Mouse (Mus musculus) spleen, postnatal 36 days (tissue): Measurements from ENCODE around the gene Etv2.

ENCODE experiments used
- DNase-seq, 2 experiments: peaks; one replicate each; pipeline ENCODE4 v3.0.0; 2022; ENCODE audit warnings: low spot score in 2 of 2, mixed read lengths in 1 of 2

The Etv2 gene

GRCm38 (mm10) chr7:30613529-30614112, 22.0 kb downstream of the Etv2 start:
- DNase-seq, result peak; percentile 21 to 43

GRCm38 (mm10) chr7:30612654-30613402, 22.8 kb downstream of the Etv2 start, which contains the start of gene Upk1a:
Gene Upk1a, minus strand, starts transcription at chr7:30612847.
- no peak for DNase-seq

GRCm38 (mm10) chr7:30610043-30610442, 25.6 kb downstream of the Etv2 start:
- no peak for DNase-seq

DNA sequence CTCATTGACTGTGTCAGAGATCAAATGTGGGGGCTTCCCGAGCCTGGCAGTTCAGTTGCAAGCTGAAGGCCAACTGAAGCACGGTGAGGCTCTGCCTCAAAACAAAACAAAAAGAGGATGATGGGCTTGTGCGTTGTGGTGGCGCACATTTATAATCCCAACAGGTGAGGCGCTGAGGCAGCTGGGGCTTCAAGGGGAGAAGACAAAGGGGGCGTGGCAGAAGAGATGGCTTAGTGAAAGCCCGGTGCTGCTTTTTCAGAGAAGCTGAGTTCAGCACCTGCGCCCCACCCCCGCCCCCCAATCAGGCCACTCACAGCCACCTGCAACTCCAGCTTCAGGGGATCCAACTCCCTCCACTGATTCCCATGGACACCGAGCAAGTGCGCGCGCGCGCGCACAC, 27.2 kb downstream of the Etv2 start:
- DNase-seq, result no peak

DNA sequence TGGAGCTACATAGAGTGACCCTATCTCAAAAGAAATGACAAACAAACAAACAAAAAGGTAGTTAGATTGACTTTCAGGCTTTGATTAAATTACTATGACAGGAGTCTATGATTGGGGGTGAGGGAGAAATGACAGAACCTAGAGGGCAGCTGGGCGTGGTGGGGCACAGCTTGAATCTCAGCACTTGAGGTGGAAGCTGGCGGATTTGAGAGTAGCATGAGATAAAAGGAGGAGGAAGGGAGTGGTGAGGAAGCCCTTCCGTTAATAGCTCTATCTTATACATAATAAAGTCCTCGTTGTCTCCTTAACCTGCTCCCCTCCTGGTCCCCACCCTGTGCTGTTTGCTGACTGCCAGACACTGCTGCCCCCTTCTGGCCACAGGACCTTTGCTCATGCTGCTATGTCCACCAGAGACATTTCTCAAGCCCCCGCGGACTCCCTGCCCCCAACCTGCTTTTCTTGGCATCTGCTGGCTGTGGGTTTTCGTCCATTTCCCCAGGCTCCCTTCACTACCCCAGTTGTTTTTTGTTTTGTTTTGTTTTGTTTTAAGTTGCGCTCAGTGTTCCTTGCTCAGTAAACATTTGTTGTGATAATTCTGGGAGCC, 27.8 kb downstream of the Etv2 start:
- DNase-seq, result peak; percentile 57 to 64

DNA sequence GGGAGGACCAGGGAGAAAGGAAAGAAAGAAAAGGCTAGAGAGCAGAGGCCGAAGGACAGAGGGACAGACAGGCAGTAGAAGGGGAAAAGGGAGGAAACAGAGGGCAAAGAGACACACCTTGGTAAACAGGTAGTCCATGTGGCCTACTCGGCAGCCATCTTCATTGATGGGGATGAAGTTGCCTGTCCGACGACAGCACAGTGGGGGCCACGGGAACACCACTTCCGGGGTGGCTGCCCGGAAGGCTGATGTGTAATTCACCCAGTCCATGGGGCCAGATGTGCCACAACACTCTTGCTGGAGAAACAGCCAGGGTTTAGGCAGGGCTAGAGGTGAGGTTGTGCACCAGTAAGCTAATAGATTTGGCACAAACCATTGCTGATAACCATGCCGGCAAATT, 30.7 kb downstream of the Etv2 start:
- no peak for DNase-seq

GRCm38 (mm10) chr7:30604424-30604823, 31.2 kb downstream of the Etv2 start:
- no peak for DNase-seq

DNA sequence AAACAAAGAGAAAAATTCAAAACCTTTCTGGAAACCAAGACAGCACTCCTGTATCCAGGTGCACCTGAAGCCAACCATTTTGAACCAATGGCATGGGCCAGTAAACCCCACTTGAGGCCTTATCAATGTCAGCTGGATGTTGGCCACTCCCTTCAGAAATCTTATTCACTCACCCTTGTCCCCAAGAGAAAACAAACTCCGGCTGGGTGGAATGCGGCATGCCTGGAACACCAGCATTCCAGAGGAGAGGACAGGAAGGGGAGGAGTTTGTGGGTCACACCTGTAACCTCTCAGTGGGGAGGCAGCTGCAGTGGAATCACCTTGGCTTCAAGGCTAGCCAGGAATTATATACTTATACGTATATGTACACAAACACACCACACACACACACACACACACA, 33.1 kb downstream of the Etv2 start:
- no peak for DNase-seq

GRCm38 (mm10) chr7:30600651-30601050, 35.0 kb downstream of the Etv2 start:
- DNase-seq, result no peak

DNA sequence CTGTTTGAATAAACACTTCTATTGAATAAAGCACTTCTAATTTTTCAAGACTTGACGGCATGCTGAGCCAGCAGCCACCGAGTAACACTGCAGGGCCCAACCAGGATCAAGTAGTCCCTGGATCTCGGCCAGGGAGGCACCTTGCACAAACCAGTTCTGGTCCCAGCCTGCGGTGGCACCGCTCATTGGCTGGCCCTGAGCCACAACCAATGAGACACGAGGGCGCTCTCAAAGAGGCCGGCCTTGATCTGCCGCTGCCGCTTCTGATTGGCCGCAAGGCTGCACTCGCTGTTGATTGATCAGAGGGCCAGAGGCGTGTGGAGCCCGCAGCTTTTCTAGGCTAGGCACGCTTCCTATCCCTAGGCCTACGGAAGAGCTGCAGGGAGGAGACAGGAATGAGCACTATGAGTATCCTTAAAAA, 35.7 kb downstream of the Etv2 start:
- DNase-seq, result peak; percentile 70 to 74

DNA sequence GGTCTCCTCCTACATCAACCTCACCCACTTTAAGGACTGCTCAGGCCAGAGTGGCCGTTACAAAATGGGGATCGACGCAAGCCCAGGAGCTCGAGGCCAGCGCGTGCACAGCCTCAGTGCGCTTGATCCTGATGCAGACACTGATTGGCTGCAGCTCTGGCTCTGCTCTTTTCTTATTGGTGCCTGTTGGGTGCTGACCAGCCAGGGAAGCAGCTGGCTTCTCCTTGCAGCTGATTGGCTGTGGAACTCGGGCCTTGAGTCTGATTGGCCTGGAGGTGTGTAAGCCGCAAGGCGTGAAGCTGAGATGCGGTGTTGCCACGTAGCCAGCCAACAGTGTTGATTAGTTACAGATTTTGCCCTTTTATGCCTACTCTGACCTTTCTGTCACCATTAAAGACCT, 36.9 kb downstream of the Etv2 start, which contains the start of gene Zbtb32:
Gene Zbtb32 (minus strand): TSS at position 124 of the 400 bp plus-strand sequence.
- no peak for DNase-seq

GRCm38 (mm10) chr7:30596811-30597210, 38.8 kb downstream of the Etv2 start:
- DNase-seq, result no peak

DNA sequence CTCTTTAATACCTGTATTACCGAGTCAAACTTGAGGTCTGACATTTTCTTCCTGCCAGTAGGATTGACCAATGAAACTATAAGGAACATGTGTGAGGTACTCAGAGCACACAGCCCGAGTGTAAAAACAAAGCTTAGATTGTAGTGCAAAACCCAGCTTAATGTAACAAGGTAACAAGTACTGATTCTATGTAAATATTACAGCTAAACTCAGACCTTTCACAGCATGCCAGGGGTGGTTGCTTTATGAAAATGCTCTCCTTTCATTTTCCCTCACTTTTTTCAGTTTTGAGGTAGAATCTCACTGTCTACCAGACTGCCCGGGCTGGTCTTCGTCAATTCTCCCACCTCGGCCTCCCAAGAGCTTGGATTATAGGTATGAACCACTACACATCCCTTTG, 39.6 kb downstream of the Etv2 start:
- DNase-seq, result no peak

DNA sequence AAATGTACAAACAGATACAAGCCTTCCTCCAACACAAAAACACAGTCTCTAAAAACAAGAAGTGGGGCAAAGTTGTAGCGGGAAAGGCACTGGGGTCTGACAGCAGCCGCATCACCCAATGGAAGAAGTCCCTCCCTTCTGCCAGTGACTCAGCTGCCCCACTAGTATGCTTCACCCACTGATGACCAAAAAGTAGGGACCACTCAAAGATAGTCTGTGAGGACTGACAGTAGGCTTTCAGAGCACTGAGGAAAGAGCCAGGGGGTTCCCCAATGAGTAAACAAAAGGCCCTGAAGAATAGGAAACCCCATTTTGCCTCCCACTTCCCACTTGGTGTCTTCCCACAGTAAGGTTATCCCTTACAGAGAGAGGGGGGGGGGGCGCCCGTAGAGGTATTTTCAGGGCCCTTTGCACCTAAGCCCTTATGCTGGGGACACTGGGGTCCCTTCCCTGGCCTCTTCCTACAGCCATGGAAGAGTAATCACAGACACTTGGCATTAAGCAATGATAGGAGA, 41.1 kb downstream of the Etv2 start:
- DNase-seq, result no peak

DNA sequence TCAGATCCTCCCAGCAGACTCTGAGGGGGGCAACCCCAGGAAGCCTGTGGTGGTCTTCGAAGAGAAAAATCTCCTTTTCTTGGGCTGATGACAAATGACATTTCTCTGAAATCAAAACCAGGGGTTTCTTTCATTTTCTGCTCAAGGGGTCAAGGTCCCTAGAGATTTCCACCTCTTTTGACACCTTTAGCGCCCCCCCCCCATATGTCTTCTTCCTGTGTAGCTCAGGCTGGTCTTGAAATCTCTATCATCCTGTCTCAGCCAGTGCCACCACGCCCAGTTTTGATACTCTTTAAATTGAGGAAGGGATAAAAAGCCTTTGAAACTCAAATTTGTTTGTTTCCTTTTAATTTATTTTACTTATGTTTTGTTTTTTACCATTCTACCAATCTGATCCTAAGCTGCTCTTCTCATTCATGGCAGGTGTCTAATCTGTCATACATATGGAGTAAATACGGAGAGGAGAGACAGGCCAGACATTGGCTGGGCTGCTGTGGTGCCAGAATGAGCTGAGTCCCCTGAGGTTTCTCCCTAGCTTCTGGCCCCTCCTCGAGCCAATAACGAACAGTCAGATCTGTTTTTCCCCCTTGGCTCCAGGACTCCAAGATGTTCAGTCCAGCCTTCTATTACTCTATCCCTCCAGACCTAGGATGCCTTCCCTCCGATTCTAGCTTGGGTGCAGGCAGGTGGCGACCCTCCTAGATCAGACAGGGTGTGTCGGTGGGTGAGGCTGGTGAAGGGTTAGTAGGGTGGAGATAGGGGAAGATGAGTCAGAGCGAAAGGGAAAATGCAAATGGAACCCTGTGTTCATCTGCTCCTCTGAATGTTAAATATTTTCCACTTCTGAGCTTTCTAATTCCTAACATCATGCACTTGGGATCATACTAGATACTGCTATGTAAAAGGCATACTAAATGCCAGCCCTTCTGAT, 41.8 kb downstream of the Etv2 start:
- DNase-seq, result no peak

GRCm38 (mm10) chr7:30592772-30593423, 42.8 kb downstream of the Etv2 start:
- no peak for DNase-seq

GRCm38 (mm10) chr7:30591605-30591951, 44.1 kb downstream of the Etv2 start:
- DNase-seq, result no peak

DNA sequence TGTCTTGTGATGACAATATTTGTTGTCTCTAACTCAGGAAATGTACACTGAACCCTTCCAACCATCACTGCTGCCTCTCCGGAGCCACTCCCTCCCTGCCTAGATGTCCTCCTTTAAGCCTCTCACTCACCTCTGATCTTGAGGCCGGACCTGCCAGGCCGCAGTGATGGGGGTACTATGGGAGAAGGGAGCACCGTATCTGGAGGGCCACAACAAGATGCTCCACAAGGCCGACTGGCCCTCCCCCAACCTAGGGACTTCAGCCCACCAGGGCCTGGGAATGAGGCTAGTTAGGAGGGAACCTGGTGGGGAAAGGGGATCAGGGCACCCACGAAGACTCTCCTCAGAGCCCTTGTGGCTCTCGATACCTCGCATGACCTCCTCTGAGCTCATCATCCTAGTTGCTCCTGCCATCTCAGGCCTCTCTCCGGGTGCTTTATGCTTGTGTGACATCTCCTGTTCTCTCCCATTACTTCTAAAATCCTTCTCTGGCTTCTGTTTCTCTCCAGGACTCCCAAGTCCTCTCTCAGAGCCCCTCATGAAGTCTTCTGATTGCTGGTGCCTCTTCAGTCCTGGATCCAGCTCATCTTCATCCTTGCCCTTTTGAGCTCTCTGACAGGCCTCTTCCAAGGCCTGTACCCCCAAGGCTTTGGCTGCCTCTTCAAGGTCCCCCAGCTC, 44.6 kb downstream of the Etv2 start:
- DNase-seq, result no peak

DNA sequence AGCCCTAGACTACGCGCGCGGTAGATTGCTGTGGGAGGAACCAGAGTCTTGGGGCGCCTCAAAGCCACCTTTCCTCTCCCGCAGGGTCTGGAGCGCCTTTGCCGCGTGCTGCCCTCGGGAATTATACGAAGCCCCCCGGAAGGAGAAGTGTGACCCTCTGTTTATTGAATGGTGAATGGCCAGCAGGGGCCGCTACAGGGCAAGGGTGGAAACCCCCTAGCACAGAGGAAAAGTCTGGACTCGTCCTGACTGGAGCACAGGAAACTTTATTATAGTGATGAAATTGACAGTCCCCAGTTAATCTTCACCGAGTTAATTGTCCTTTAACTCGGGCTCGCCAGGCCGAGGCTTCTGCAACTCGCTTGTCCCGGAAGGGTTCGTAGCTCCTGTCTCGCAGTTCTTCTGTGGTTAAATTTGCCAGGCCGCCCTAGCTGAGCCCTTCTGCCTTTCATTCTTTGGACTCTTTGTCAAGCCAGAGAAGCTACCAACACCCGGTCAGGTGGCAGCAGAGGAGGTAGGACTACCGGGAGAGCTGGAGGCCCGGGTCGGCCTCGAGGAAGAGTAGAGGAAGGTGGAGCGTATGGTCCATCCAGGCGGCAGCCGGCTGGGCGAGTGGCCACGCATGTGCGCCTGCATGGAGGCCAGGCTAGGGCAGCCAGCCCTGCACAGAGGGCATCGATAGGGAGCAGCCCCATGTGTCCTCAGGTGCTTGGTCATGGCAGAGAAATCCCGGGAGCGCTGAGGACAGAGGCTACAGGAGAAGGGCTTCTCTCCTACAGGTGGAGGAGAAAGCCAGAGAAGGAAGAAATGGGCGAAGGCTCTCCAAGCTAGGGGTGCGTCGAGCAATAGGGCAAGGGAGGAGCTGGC, 46.0 kb downstream of the Etv2 start:
- DNase-seq, result peak; percentile 68 to 79
